Comparison of ENCODE assay signal across 31 mouse cellular contexts in the genomic region with DNA sequence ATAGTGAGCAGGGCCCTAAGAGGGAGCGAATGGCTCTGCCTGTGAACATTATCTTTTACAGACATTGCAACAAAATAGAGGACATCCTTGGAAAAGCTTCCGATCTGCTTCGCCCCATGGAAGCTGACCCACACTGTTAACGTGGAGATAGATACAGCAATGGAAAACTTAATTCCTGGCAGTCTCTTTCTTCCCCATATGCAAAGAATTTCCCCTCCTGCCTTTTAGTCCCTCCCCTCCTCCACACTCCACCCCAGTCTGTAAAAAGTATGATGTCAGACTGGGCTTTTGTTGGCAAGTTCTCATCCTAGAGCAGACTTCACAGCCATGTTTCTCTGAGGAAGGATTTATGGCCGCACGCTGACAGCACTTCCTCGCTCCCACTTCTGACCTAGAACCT.
DNase-seq lines count a peak whose midpoint lies in the region; ATAC-seq and TF ChIP-seq lines count a peak whose summit lies in the region.
"Had no signal": no experiment of that assay in that cellular context is flagged by ENCODE, and none has a peak within 500 bp of the region (broad histone marks: within the 10 kb centered on the region; RNA-seq: fewer than 3 reads in every experiment).

No protein-coding gene starts in this region.

- no peak for TF ChIP-seq EP300 in heart, postnatal 0 days (IDR thresholded peaks at IDR 0.05; ENCODE audit: low read depth)

- no peak overlapping the region for H3K9ac ChIP-seq in heart, postnatal 0 days (replicated peaks; ENCODE audit: low read depth, low read length)
- H3K9ac ChIP-seq in lung, embryonic 14.5 days, result no peak overlapping the region
- no peak overlapping the region for H3K9ac ChIP-seq in limb, embryonic 15.5 days
- no peak overlapping the region for H3K9ac ChIP-seq in midbrain, postnatal 0 days (replicated peaks; ENCODE audit: low read length, poor library complexity, severe bottlenecking)
- H3K9ac ChIP-seq: forebrain, embryonic 12.5 days; forebrain, postnatal 0 days; limb, embryonic 13.5 days; liver, embryonic 13.5 days; midbrain, embryonic 13.5 days; neural tube, embryonic 15.5 days; stomach, embryonic 15.5 days had no signal

- no peaks in the 10 kb centered on the region for H3K27me3 ChIP-seq in heart, postnatal 0 days (ENCODE audit: control insufficient read depth, insufficient read depth, low read length)
- no peaks in the 10 kb centered on the region for H3K27me3 ChIP-seq in lung, embryonic 14.5 days (ENCODE audit: insufficient read depth, low read length)
- no peaks in the 10 kb centered on the region for H3K27me3 ChIP-seq in limb, embryonic 15.5 days
- H3K27me3 ChIP-seq in midbrain, postnatal 0 days (ENCODE audit: insufficient read depth, low read length), result no peaks in the 10 kb centered on the region
- H3K27me3 ChIP-seq: forebrain, embryonic 12.5 days; limb, embryonic 13.5 days; liver, embryonic 13.5 days; midbrain, embryonic 13.5 days; neural tube, embryonic 15.5 days; Patski; stomach, embryonic 15.5 days had no signal

- no peak overlapping the region for H3K27ac ChIP-seq in heart, postnatal 0 days (ENCODE audit: low read depth)
- H3K27ac ChIP-seq in lung, embryonic 14.5 days (ENCODE audit: low read depth), result no peak overlapping the region
- H3K27ac ChIP-seq in limb, embryonic 15.5 days, result 0 out of 2 replicates have a peak overlapping the region, but pooled peaks have one; percentile 43
- no peak overlapping the region for H3K27ac ChIP-seq in midbrain, postnatal 0 days (ENCODE audit: low read depth, low read length)
- H3K27ac ChIP-seq: forebrain, embryonic 12.5 days; layer of hippocampus, adult 2 months; left cerebral cortex, adult 2 months; limb, embryonic 13.5 days; liver, embryonic 13.5 days; midbrain, embryonic 13.5 days; neural tube, embryonic 15.5 days had no signal

- TF ChIP-seq CTCF in heart, postnatal 0 days (IDR thresholded peaks at IDR 0.05; ENCODE audit: low read depth), result no peak
- no peak for TF ChIP-seq CTCF in lung, embryonic 14.5 days (IDR thresholded peaks at IDR 0.05; ENCODE audit: low read depth)
- TF ChIP-seq CTCF in midbrain, postnatal 0 days (IDR thresholded peaks at IDR 0.05), result no peak

- H3K4me3 ChIP-seq in heart, postnatal 0 days (ENCODE audit: low read depth, low read length), result no peak overlapping the region
- no peak overlapping the region for H3K4me3 ChIP-seq in lung, embryonic 14.5 days (ENCODE audit: low read depth, low read length)
- H3K4me3 ChIP-seq in limb, embryonic 15.5 days, result no peak overlapping the region
- H3K4me3 ChIP-seq in midbrain, postnatal 0 days (ENCODE audit: low read depth, low read length), result no peak overlapping the region
- H3K4me3 ChIP-seq: forebrain, embryonic 12.5 days; layer of hippocampus, adult 2 months; left cerebral cortex, adult 2 months; limb, embryonic 13.5 days; liver, embryonic 13.5 days; midbrain, embryonic 13.5 days; neural tube, embryonic 15.5 days; stomach, embryonic 15.5 days had no signal

- H3K4me1 ChIP-seq in heart, postnatal 0 days (ENCODE audit: control insufficient read depth, insufficient read depth), result peaks cover 3% of the 10 kb centered on the region; the same call in 1 of the 2 replicates
- H3K4me1 ChIP-seq in lung, embryonic 14.5 days (ENCODE audit: insufficient read depth), result no peaks in the 10 kb centered on the region
- H3K4me1 ChIP-seq in limb, embryonic 15.5 days, result peaks cover 4% of the 10 kb centered on the region
- no peaks in the 10 kb centered on the region for H3K4me1 ChIP-seq in midbrain, postnatal 0 days (ENCODE audit: insufficient read depth, low read length)
- H3K4me1 ChIP-seq: forebrain, embryonic 12.5 days; midbrain, embryonic 13.5 days; neural tube, embryonic 15.5 days had no signal

- no peaks in the 10 kb centered on the region for H3K36me3 ChIP-seq in heart, postnatal 0 days (replicated peaks; ENCODE audit: control insufficient read depth, insufficient read depth, low read length)
- H3K36me3 ChIP-seq in lung, embryonic 14.5 days (ENCODE audit: insufficient read depth), result no peaks in the 10 kb centered on the region
- H3K36me3 ChIP-seq in limb, embryonic 15.5 days, result no peaks in the 10 kb centered on the region
- H3K36me3 ChIP-seq in midbrain, postnatal 0 days (ENCODE audit: insufficient read depth, low read length), result no peaks in the 10 kb centered on the region
- H3K36me3 ChIP-seq: forebrain, embryonic 12.5 days; limb, embryonic 13.5 days; liver, embryonic 13.5 days; midbrain, embryonic 13.5 days; neural tube, embryonic 15.5 days; stomach, embryonic 15.5 days had no signal

- peak; percentile 79 for DNase-seq in heart, adult 11 months
- DNase-seq in heart, postnatal 10 days, result no peak
- peak; percentile 37 for DNase-seq in heart, postnatal 0 days (ENCODE audit: low spot score)
- DNase-seq in heart, postnatal 36 days, result no peak
- DNase-seq in lung, embryonic 14.5 days, result peak; percentile 50
- no peak for DNase-seq in lung, postnatal 14 days
- no peak for DNase-seq in midbrain, postnatal 0 days (ENCODE audit: low spot score)
- DNase-seq: adrenal gland, postnatal 10 days; cerebellum, adult 11 months; cerebellum, adult 9-11 months; forebrain, postnatal 0 days; gastrocnemius, postnatal 10 days; kidney, adult 9 months; kidney, postnatal 25 days; liver, embryonic 13.5 days; lung, adult 18-20 months; lung, postnatal 36 days; retina, postnatal 1 day; right cerebral cortex, postnatal 14 days had no signal

- no peaks in the 10 kb centered on the region for H3K9me3 ChIP-seq in heart, postnatal 0 days (replicated peaks; ENCODE audit: control insufficient read depth, low read length)
- no peaks in the 10 kb centered on the region for H3K9me3 ChIP-seq in lung, embryonic 14.5 days (ENCODE audit: low read depth, low read length)
- H3K9me3 ChIP-seq in limb, embryonic 15.5 days, result no peaks in the 10 kb centered on the region
- H3K9me3 ChIP-seq in midbrain, postnatal 0 days (ENCODE audit: low read length), result no peaks in the 10 kb centered on the region
- H3K9me3 ChIP-seq: forebrain, embryonic 12.5 days; G1E; limb, embryonic 13.5 days; liver, embryonic 13.5 days; midbrain, embryonic 13.5 days; neural tube, embryonic 15.5 days; stomach, embryonic 15.5 days had no signal

- H3K4me2 ChIP-seq in heart, postnatal 0 days (ENCODE audit: low read depth, low read length), result no peak overlapping the region
- no peak overlapping the region for H3K4me2 ChIP-seq in lung, embryonic 14.5 days
- no peak overlapping the region for H3K4me2 ChIP-seq in limb, embryonic 15.5 days
- H3K4me2 ChIP-seq in midbrain, postnatal 0 days (ENCODE audit: low read depth, low read length, poor library complexity, severe bottlenecking), result no peak overlapping the region
- H3K4me2 ChIP-seq: forebrain, embryonic 12.5 days; heart, embryonic 11.5 days; limb, embryonic 13.5 days; liver, embryonic 13.5 days; midbrain, embryonic 13.5 days; neural tube, embryonic 15.5 days; stomach, embryonic 15.5 days had no signal

- no peak for ATAC-seq in heart, postnatal 0 days (ENCODE audit: insufficient read depth, low read depth)
- ATAC-seq in lung, embryonic 14.5 days (ENCODE audit: insufficient read depth), result 0 out of 2 replicates have a peak, but pooled peaks have one; percentile 47
- ATAC-seq in limb, embryonic 15.5 days (ENCODE audit: insufficient number of reproducible peaks, low FRiP score, low TSS enrichment, low read depth), result no peak
- no peak for ATAC-seq in midbrain, postnatal 0 days (ENCODE audit: low FRiP score)
- ATAC-seq: forebrain, postnatal 0 days; hindbrain, embryonic 16.5 days; midbrain, embryonic 13.5 days; Patski had no signal

- WGBS in heart, postnatal 0 days, result 69% methylated on average over 7 of the region's 7 CpGs
- WGBS in lung, embryonic 14.5 days, result 74% methylated on average over 7 of the region's 7 CpGs
- 50% methylated on average over 7 of the region's 7 CpGs for WGBS in limb, embryonic 15.5 days
- 87% methylated on average over 7 of the region's 7 CpGs for WGBS in midbrain, postnatal 0 days

- intact Hi-C loops in heart, postnatal 10 days (cut with DNase I), result no loop called here
- intact Hi-C loops in heart, postnatal 36 days (cut with DNase I), result no loop called here

Comparison
In these comparisons a context has a peak if more than half of its experiments do, and no peak if none do; other contexts are left out.
1. DNase-seq: peak in heart, adult 11 months (single experiment), heart, postnatal 0 days (single experiment) and lung, embryonic 14.5 days (single experiment); none in heart, postnatal 10 days (0 of 2), heart, postnatal 36 days (0 of 2), lung, postnatal 14 days (single experiment) and midbrain, postnatal 0 days (single experiment).